Mouse (Mus musculus): Measurements from ENCODE around the gene Epo.

The Epo gene

DNA sequence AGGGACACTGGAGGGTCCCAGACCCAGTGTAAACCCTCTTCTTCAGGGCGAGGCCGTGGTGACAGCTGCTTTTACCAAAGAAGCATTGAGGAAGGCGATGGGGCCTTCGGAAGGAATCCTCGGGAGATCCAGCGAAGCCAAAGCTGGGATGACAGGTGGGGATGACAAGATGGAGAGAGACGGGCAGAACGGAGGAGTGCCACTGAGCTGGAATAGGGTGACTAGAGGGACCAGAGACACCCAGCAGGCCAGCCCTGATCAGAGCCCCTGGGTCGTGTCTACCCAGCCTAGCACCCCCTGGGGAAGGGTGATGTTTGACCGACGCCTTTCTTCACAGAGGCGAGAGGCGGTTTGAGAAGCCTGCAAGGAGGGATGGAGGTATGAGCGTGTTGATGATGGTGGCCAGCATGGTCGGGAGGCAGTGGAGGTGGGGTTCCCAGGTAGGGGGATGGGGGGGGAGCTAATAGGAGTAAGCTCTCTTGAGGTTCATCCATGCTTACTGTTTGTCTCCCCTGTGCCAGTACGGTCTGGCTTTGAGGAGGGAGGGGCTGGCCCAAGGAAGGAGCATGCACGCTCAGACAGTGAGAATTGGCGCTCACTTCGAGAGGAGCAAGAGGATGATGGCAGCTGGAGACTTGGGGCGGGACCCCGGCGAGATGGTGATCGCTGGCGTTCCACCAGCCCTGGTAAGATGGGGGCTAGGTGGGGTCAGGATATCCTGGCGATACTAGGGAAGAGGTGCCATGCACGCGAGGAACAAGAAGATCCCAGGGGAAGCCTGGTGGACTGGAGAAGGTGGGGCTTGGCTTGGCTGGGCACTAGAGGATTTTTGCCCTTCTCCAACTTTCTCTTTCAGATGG lies 13.1 kb downstream of the Epo start:
- DNase-seq (ENCODE audit: low spot score), result no peak

DNA sequence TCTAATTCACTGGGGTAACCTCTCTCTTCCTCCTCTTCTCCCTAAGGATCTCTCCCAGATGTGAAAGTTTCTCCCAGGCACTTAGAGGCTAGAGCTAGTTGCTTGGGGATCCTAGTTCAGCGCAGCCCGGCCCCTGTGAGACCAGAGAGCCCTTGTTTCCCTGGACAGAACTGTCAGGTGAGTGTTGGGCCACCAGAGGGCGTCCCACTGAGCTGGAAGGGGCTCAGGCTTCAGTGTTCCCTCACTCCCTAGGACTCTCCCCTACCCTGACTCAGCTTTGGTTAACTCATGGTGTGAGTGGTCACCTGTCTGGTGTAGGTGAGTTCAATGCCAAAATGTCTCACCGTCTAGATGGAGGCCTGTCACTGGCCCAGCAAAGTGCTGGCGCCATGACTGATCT lies 14.6 kb downstream of the Epo start, which contains the start of gene Gigyf1:
Gigyf1 (plus strand) TSS at position 113 of the 400 bp plus-strand sequence.
- DNase-seq (ENCODE audit: low spot score), result no peak

DNA sequence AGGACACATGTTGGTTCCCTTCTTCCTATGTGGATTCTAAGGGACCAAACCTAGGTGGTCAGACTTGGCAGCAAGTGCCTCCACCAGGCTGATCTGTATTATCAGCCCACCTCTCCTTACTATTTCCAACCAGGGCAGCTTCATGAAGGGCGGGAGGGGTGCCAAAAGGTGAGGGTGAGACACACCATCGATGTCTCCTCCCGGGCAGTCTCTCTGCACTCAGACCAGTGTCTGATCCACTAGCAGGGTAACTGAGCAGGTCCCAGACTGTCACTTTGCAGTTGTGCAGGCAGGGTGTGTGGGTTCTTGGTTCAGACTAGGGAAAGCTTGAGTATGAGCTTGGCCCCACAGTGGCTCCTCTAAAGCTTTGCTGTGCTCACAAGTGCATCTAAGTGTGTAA lies 18.2 kb downstream of the Epo start:
- DNase-seq (ENCODE audit: low spot score), result no peak

DNA sequence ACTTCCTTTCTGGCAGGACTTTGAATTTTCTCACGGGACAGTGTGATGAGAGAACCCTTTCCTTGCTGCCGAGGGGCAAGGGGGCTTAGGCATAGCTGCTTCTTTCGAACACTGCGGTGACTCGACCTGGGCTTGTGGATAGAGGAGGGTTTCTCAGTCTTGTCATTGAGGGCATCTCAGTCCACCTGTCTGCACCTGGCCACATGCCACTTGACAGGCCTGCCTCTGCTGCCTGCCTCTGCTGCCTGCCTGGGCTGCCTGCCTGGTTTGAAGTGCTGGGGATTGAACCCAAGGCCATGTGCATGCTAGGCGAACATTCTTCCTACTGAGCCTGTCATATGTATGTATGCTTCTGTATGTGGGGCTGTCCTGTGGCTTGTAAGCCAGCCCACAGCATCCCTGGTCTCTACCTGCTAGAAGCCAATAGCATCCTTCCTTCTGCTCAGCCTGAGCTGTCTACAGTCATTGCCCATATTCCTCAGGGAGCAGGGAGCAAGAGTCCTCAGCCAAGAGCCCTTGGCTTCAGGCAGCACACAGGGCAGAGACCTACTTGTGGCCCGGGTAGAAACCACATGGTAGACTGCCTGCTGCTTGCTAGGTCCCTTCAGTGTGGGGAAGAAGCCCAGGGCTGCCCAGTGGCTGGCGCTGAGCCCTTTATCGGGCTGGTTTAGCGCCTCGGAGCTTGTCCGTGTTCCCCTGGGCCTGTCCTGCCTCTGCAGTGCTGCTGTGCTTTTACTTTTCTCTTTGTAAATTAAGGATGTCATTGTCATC lies 18.9 kb downstream of the Epo start:
- no peak for DNase-seq (ENCODE audit: low spot score)

DNA sequence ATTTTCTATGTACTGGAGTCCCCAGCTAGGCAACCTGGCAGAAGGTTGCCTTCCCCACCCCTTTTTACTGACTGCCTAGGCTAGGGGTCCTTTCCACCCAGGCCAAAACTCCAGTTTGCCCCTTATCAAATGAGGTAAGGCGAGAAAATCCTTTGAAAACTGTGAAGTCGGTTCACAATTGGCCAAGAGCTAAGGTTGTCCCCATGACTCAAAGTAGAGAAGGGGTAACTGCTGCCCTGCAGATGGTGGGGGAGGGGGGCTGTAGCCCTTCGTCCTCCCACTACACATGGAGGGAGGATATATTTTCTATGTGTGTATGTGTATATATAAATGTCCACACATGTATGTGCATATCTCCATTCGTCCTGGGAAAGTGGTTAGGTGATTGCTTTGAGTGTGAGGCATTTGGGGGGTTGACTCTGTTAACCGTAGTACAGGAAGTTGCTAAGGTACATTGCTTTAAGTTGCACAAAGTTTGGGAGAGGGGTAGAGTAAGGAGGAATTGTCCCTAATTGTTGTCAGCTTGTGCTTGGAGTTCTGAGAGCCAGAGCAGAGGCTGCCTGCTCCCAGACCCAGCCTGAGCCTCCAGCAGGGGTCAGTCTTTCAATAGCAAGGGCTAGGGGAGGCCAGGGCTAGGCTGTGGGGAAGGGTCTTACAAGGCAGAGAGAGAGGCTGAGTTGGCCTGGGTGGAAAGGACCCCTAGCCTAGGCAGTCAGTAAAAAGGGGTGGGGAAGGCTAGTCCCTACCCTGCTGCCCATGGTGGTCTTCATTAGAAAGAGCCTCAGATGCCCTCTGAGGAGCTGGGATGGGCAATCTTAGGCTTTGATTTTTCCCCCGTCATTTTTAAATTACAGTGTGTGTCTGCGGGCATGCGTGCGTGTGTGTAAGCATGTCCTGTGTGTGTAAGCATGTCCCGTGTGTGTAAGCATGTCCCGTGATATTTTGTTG lies 19.9 kb downstream of the Epo start:
- DNase-seq (ENCODE audit: low spot score), result no peak

DNA sequence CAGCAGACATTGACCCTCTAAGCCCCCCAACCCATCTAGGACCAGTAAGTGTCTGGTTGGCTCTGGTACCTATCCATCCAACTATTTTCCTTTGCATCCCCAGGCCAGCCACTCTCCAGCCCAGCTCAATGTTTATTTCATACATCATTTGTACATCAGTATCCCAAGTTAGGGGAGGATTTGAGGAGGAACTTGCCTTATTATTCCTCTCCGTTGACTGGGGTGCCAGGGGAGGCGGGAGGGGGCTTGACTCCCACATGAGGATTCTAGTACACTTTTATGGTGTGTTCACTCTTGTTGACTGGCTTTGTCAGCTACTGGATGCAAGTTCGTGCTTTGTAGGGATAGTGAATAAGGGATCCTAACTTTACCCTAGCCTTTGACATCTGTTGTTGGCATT lies 21.3 kb downstream of the Epo start:
- DNase-seq (ENCODE audit: low spot score), result no peak

DNA sequence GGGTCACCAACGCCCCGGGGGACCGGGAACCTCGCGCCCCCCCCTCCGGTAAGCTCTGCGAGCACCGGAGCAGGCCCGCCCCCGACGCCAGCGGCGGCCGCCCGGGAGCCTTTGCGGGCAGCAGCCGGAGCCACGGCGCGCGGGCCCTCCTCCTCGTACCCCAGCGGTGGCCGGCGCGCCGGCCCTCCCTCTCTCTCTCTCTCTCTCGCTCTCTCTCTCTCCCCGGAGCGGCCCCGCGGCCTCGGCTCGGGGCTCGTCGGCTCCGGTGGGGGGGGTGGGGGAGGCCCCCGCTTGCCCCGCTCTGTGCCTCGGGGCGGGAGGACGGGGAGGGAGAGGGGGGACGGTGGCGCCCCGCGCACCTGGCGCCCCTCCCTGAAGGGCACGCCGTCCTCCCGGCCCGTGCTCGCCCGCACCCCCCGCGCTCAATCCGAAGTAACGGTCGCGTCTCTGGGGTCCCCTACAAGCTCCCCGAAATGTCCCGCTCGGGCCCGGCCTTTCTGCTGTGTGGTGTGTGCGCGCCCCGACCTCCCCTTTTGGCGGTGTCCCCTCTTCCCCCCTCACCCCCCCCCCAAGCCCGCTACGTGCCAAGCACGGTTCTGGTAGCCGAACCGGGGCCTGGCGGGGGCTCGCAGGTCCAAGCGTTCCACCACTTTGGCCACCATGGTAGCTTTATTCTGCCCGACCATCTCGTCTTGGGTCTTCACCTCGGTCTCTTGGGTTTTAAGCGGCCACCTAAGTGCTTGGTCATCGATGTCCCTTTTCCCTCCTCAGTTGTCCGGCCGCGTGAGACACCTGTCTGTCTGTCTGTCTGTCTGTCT lies 22.3 kb downstream of the Epo start:
- DNase-seq (ENCODE audit: low spot score), result no peak

DNA sequence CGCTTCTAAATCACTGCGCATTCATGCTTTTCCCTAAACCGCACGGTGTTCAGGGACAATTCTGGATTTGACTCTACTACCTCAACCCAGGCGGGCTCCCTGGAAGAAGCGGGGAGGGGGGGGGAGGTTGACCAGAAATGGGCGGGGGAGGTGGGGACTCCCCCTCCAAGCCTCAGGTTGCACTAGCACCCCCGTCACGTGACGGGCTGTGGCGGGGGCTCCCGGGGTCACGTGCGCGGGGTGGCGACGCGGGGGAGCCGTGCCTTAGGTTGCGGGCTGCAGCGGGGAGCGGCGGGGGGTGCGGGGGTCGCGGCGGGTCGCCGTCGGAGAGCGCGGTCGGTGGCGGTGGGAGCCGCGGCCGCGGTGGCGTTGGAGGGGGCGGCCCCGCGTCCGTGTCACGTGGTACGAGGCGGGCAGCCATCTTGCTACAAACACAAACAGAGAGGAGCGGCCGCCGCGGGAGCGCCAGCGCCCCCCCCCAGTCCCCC lies 23.0 kb downstream of the Epo start:
- peak; percentile 68 for DNase-seq (ENCODE audit: low spot score)

DNA sequence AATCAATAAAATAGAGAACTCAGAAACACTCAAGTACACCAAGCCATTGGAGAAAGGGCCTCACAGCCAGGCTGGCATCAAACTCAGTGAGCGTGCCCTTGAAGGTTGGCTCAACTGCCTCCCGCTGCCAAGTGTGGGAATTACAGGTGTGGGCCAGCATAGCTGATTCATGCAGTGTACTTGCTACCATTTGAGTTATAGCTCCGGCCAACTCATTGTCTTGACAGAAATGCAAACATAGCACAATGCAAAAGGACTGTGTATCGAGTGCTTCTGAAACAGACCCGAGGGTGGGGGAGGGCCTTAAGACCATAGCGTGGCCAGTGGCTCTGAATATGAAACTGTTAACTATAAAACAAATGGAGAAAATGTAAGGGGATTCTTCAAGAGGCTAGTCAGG lies 29.0 kb downstream of the Epo start:
- DNase-seq (ENCODE audit: low spot score), result no peak

DNA sequence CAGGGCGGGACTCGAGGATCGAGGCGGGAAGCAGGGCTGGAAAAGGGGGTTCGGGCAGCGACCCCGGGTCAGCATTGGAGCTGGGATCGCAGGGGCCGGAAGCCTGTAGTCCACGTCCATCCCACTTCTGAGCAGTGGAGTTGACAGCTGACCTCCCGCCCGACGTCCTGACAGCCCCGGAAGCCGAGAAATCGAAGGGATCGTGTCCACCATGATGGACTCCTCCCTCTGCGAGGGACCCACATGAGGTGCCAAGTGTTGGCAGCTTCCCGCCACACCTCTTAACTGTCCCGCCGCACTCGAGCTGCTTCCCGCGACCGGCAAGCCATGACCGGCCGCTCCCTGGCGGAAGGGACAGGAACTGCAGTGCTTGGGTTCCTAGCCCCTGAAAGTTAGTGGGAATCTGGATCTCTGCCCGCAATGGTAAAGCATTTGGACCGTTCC lies 30.4 kb downstream of the Epo start:
- peak; percentile 76 for DNase-seq (ENCODE audit: low spot score)

DNA sequence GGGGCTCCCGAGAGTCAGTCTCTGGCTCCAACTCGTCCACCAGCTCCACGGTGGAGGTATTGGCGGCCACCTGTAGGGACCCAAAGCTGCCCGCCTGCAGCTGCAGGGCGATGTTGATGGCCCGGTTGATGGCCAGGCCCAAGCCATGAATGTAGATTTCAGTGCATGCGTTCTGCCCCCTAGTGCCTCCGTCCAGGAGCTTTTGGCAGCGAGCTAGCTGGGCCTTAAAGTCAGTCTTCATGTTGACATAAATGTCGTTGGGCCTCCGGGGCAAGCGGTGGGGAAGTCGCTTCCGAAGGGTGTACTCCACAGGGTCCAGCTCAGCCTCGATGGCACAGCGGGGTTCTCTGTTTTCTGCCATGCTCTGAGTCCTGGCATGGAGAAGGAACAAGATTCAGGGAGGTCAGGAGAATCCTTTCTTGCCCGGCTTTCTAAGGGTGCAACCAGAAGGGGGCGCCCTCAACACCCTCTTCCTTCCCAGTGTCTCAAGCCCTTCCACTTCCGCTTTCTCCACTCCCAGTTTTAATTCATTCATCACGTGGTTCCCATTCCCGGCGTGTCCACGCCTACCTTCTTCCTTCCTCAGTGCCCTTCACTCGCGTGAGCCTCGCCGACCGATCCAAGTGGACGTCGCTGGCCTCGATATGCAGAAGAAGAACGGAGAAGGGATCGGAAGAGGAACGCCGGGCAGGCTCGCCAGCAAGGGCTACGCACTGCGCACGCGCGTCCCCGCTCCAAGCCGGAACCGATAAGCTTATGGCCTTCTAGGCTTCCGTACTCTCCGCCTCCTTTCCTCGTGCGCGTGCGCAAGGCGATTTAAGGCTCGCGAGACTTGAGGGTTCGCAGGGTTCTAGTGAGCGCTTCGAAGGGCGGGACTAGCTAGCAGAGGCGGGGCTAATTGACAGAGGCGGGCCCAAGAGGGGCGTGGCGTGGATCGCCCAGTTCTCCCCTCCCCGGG lies 31.1 kb downstream of the Epo start, which contains the start of gene Pop7:
Pop7 (minus strand) TSS at position 810 of the 958 bp plus-strand sequence.
- peak; percentile 99 for DNase-seq (ENCODE audit: low spot score)

DNA sequence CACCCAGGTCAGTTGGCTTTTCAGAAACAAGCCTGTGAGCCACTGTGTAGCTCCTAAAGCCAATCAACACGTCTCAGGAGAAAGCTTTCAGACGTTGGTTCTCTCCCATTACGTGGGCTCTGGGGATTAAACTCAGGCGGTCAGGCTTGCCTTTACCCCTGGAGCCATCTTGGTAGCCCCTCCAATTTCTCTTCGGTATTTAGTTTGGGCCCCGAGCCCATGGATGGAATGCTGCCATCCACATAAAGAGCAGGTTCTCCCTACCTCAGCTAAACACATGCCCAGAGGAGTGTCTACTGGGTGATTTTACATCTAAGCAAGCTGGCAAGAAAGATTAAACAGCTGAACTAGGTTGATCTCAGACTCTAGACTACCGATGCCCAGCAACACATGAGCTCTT lies 32.9 kb downstream of the Epo start:
- no peak for DNase-seq (ENCODE audit: low spot score)

DNA sequence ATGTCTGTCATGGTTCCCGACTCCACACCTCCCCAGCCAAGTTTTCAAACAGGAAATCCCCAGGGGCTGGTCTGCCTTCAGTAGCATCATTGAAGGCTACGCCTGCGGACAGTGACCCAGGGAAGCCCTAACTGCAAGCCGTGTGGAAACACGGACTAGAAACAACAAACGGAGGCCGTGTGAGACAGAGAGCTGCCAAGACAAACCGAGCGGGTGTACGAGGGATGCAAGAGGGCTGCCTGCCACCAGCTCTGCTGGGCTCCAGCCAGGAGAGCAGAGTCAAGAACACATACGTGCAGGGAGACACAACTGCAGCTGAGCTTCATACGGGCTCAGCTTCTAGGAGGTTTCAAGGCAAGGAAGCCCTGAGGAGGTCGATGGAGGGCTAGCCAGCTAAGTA lies 39.2 kb downstream of the Epo start:
- no peak for DNase-seq (ENCODE audit: low spot score)

DNA sequence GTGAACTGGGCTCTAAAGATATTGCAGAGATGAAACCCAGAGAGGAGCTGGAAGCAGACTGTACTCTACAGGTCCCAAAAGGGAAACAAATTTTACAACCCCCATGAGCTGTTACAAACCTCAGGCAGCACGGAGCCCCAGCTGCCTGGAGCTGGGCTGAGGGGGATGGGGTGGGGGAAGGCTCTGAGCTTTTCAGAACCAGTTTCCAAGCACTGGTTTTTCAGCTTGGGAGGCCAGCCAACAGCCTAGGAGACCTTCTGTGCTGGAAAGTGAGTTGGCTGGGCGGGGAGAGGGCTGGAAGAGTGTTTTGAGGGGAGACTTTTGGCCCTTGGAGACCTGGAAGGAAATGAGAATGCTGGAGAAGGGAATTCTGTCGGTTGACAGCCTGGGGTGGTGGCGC lies 41.5 kb downstream of the Epo start:
- no peak for DNase-seq (ENCODE audit: low spot score)

DNA sequence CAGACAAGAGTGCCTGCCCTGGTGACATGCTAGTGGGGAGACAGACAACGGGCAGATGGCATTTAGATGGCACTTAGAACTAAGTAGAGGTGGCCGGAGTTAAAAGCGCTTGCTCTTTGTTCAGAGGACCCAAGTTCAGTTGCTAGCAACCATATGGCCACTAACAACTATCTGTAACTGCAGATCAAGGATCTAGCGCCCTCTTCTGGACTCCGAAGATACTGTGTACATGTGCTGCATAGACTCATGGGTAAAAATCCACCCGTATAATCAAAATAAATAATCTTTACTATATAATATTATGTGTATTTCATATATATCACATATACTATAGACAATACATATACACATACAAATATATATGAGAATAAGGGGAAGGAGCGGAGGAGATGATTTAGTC lies 45.4 kb downstream of the Epo start:
- DNase-seq (ENCODE audit: low spot score), result no peak

DNA sequence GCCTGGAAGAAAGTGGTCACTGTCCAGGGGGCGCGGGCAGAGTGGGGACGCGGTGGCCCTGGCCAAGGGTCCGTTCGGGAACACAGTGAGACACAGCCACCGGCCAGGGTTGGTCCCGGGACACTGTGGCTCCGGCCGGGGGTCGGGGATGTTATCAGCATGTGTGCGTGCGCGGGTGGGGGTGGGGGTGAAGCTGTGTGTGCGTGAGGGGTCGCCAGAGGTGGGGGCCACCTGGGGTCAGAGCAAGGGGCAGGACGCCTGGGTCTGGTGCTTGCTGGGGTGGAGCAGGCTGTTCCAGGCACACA lies 47.2 kb downstream of the Epo start:
- DNase-seq (ENCODE audit: low spot score), result no peak

DNA sequence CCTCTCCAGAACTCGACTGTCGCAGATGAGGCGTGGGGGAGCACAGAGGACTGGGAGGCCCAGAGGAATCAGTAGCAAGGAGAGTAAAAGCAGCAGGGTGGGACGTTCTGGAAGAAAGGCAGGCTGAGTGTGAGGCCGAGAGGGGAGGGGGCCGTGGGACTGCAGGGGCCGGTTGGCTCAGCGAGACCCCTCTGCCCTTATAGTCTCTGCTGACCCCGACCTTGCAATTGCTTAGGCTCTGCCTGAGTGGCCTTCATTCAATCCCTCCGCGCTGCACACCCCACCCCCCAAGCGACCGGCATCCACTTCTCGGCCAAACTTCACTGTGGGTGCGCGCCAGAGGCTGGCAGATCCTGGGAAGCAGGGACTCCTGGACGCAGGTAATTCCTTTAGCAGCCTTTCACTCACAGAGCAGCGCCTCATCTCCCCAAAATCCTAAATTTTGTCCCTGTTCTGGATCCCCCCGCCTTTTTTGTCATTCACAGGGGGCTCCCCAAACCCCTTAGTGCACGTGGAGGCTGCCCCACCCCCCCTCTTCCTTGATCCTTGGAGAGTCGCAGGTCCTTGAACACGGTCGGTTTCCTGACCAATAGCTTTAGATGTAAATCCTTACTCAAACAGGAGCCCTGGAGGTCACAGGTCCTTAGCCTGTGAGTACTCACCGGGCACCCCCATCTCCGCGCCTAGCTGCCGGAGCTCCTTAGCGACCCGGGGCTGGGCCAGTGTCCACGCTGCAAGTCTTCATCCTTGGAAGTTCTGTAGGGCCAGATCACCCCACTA lies 47.8 kb downstream of the Epo start:
- no peak for DNase-seq (ENCODE audit: low spot score)

DNA sequence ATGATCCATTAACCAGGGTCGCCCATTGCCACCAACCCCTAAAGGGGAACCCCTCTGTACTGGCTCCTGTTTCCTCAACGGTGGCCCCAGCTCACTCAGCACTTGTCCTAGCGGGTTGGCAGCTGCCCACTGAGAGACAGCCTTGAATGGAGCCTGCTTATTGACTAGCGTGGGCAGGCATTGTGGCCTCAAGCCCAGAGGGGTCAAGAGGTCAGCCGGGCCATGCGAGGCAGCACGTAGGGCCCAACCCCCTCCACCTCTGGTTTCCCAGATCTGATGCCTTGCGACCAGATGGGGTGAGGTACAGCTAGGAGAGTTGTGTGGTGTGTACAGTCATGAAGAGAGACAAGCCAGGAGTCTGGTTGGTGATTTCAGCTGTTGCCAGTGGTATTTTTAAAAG lies 51.1 kb downstream of the Epo start:
- DNase-seq (ENCODE audit: low spot score), result no peak

DNA sequence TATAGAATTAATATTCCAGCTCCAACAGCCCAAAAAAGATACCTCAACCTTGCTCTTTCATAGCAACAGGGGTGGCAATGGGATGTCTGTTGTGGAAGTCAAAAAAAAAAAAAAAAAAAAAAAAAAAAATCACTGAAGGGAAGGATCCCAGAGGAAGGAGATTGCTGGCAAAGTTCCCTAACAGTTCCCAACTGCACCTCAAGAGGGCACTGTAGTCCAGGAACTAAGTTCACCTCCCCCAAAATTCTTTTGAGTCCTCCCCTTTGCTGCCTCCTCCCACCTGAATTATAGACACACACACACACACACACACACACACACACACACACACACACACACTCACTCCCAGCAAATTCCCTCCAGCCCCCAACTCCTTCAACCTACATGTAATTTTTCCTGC lies 51.9 kb downstream of the Epo start:
- peak; percentile 65 for DNase-seq (ENCODE audit: low spot score)
